Mouse (Mus musculus) bone marrow macrophage, adult 2 months (primary cell): Measurements from ENCODE around the gene Csrp1.

Experiments
- CTCF ChIP-seq: IDR thresholded peaks from 2 replicates; pipeline ENCODE4 v1.5.1; 2012; ENCODE audit warnings: low read depth, mild to moderate bottlenecking, low read length, moderate library complexity
- POLR2A ChIP-seq: IDR thresholded peaks from 2 replicates; pipeline ENCODE4 v1.6.1; 2012; ENCODE audit warnings: mild to moderate bottlenecking, low read depth, low read length, borderline replicate concordance

DNA sequence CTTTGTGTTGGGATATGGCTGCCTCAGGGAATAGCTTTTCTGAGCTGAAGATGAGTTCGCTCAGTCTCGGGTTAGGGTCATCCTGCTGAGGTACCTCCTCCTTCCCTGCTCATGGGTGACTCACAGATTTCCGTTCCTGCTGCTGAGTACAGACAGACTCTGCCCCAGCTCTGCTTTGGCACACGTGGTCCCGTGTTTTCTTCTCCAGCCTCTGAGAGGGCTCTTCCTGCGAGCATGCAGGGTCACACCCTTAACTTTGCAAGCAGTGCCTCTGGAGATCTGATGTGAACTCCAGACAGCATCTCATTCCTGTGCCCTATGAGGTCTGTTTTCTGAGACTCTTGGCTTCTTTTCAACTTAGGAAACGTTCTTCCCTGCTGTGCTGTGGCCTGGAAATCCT, 8.7 kb upstream of the Csrp1 start:
- TF ChIP-seq CTCF (no peak), POLR2A (no peak)
